Mouse (Mus musculus): ENCODE measurements around the gene Tbcel. TPM values are rescaled to one million over a fixed set of nuclear protein-coding genes. Genes with fewer than 3 reads are reported as not detected.

Gene Tbcel
- 5.3 and 5.6 TPM in 2 replicates for polyA plus RNA-seq (2014; fragmentation: Nextera tagmentation; extraction: Ambion mirVana)

- Histone ChIP-seq H3K9ac (no peak within 1 kb of the TSS), H3K27ac (ENCODE audit: low read depth) (no peak within 1 kb of the TSS), H3K27me3 (ENCODE audit: insufficient read depth, low read length) (no peaks in the 10 kb centered on the region), H3K4me1 (ENCODE audit: insufficient read depth) (no peaks in the 10 kb centered on the region), H3K36me3 (ENCODE audit: insufficient read depth) (no peaks in the 10 kb centered on the region), H3K9me3 (ENCODE audit: low read depth, low read length) (no peaks in the 10 kb centered on the region), H3K4me2 (no peak within 1 kb of the TSS), H3K4me3 (ENCODE audit: low read depth, low read length) (no peak within 1 kb of the TSS)
- DNase-seq (no peak), ATAC-seq (ENCODE audit: insufficient read depth) (no peak)
- WGBS: 59% methylated on average over 6 of the region's 6 CpGs
- no peak for TF ChIP-seq CTCF (IDR thresholded peaks at IDR 0.05; ENCODE audit: low read depth)
These were observed at the start of gene Tbcel for GRCm38 (mm10) chr9:42507709-42508108. Tbcel (minus strand) TSS chr9:42507809.

- 73% methylated on average over 1 of the region's 1 CpGs for WGBS
- no peak overlapping the region for H3K4me2 ChIP-seq
- no peaks in the 10 kb centered on the region for H3K9me3 ChIP-seq (ENCODE audit: low read depth, low read length)
- TF ChIP-seq CTCF (IDR thresholded peaks at IDR 0.05; ENCODE audit: low read depth): no peak
- ATAC-seq (ENCODE audit: insufficient read depth) (no peak), DNase-seq (no peak)
- H3K27me3 ChIP-seq (ENCODE audit: insufficient read depth, low read length): no peaks in the 10 kb centered on the region
- no peak overlapping the region for H3K9ac ChIP-seq
- H3K27ac ChIP-seq (ENCODE audit: low read depth): no peak overlapping the region
- no peaks in the 10 kb centered on the region for H3K4me1 ChIP-seq (ENCODE audit: insufficient read depth)
- no peaks in the 10 kb centered on the region for H3K36me3 ChIP-seq (ENCODE audit: insufficient read depth)
- H3K4me3 ChIP-seq (ENCODE audit: low read depth, low read length): no peak overlapping the region
These were observed 47.6 kb upstream of the Tbcel start for GRCm38 (mm10) chr9:42555186-42555585.

GRCm38 (mm10) chr9:42550116-42550515 lies 42.5 kb upstream of the Tbcel start:
- 15% methylated on average over 13 of the region's 13 CpGs for WGBS
- peak; percentile 96 for TF ChIP-seq CTCF (IDR thresholded peaks at IDR 0.05; ENCODE audit: low read depth)
- H3K9me3 ChIP-seq (ENCODE audit: low read depth, low read length): no peaks in the 10 kb centered on the region
- no peak overlapping the region for H3K4me2 ChIP-seq
- no peak overlapping the region for H3K9ac ChIP-seq
- H3K27me3 ChIP-seq (ENCODE audit: insufficient read depth, low read length): no peaks in the 10 kb centered on the region
- no peaks in the 10 kb centered on the region for H3K36me3 ChIP-seq (ENCODE audit: insufficient read depth)
- H3K4me1 ChIP-seq (ENCODE audit: insufficient read depth): no peaks in the 10 kb centered on the region
- no peak overlapping the region for H3K27ac ChIP-seq (ENCODE audit: low read depth)
- ATAC-seq (ENCODE audit: insufficient read depth) (no peak), DNase-seq (peak; percentile 80)
- H3K4me3 ChIP-seq (ENCODE audit: low read depth, low read length): no peak overlapping the region

- no peaks in the 10 kb centered on the region for H3K9me3 ChIP-seq (ENCODE audit: low read depth, low read length)
- no peak overlapping the region for H3K9ac ChIP-seq
- no peak overlapping the region for H3K27ac ChIP-seq (ENCODE audit: low read depth)
- H3K4me1 ChIP-seq (ENCODE audit: insufficient read depth): no peaks in the 10 kb centered on the region
- H3K4me3 ChIP-seq (ENCODE audit: low read depth, low read length): no peak overlapping the region
- H3K4me2 ChIP-seq: no peak overlapping the region
- H3K36me3 ChIP-seq (ENCODE audit: insufficient read depth): no peaks in the 10 kb centered on the region
- no peaks in the 10 kb centered on the region for H3K27me3 ChIP-seq (ENCODE audit: insufficient read depth, low read length)
- TF ChIP-seq CTCF (IDR thresholded peaks at IDR 0.05; ENCODE audit: low read depth): no peak
- no peak for DNase-seq
- no peak for ATAC-seq (ENCODE audit: insufficient read depth)
- 23% methylated on average over 7 of the region's 7 CpGs for WGBS
These were observed 41.4 kb upstream of the Tbcel start for GRCm38 (mm10) chr9:42548981-42549380.

GRCm38 (mm10) chr9:42544521-42544920 lies 36.9 kb upstream of the Tbcel start:
- Histone ChIP-seq H3K4me3 (ENCODE audit: low read depth, low read length) (no peak overlapping the region), H3K36me3 (ENCODE audit: insufficient read depth) (no peaks in the 10 kb centered on the region), H3K27me3 (ENCODE audit: insufficient read depth, low read length) (no peaks in the 10 kb centered on the region), H3K4me2 (no peak overlapping the region), H3K27ac (ENCODE audit: low read depth) (no peak overlapping the region), H3K9ac (no peak overlapping the region), H3K9me3 (ENCODE audit: low read depth, low read length) (no peaks in the 10 kb centered on the region), H3K4me1 (ENCODE audit: insufficient read depth) (no peaks in the 10 kb centered on the region)
- DNase-seq: no peak
- TF ChIP-seq CTCF (IDR thresholded peaks at IDR 0.05; ENCODE audit: low read depth): no peak
- no peak for ATAC-seq (ENCODE audit: insufficient read depth)
- WGBS: 83% methylated on average over 10 of the region's 10 CpGs

- H3K9ac ChIP-seq: no peak overlapping the region
- no peak for TF ChIP-seq CTCF (IDR thresholded peaks at IDR 0.05; ENCODE audit: low read depth)
- H3K4me3 ChIP-seq (ENCODE audit: low read depth, low read length): no peak overlapping the region
These were observed 25.9 kb upstream of the Tbcel start for GRCm38 (mm10) chr9:42533491-42533890.

GRCm38 (mm10) chr9:42533041-42533440 lies 25.4 kb upstream of the Tbcel start:
- H3K9ac ChIP-seq: no peak overlapping the region
- no peak for ATAC-seq (ENCODE audit: insufficient read depth)
- DNase-seq: no peak

More at GRCm38 (mm10) chr9:42533491-42533890, 25.9 kb upstream of the Tbcel start:
- Histone ChIP-seq H3K27me3 (ENCODE audit: insufficient read depth, low read length) (no peaks in the 10 kb centered on the region), H3K27ac (ENCODE audit: low read depth) (no peak overlapping the region), H3K36me3 (ENCODE audit: insufficient read depth) (no peaks in the 10 kb centered on the region), H3K4me2 (no peak overlapping the region), H3K4me1 (ENCODE audit: insufficient read depth) (peaks cover 15% of the 10 kb centered on the region; the same call in 1 of the 2 replicates), H3K9me3 (ENCODE audit: low read depth, low read length) (no peaks in the 10 kb centered on the region)
- ATAC-seq (ENCODE audit: insufficient read depth) (no peak), DNase-seq (no peak)
- 74% methylated on average over 8 of the region's 8 CpGs for WGBS

GRCm38 (mm10) chr9:42531951-42532350 lies 24.3 kb upstream of the Tbcel start:
- Histone ChIP-seq H3K36me3 (ENCODE audit: insufficient read depth) (no peaks in the 10 kb centered on the region), H3K9me3 (ENCODE audit: low read depth, low read length) (no peaks in the 10 kb centered on the region), H3K4me3 (ENCODE audit: low read depth, low read length) (no peak overlapping the region), H3K27ac (ENCODE audit: low read depth) (no peak overlapping the region), H3K9ac (no peak overlapping the region), H3K4me1 (ENCODE audit: insufficient read depth) (peaks cover 15% of the 10 kb centered on the region; the same call in 1 of the 2 replicates), H3K27me3 (ENCODE audit: insufficient read depth, low read length) (no peaks in the 10 kb centered on the region), H3K4me2 (no peak overlapping the region)
- ATAC-seq (ENCODE audit: insufficient read depth) (no peak), DNase-seq (no peak)
- 21% methylated on average over 3 of the region's 3 CpGs for WGBS
- no peak for TF ChIP-seq CTCF (IDR thresholded peaks at IDR 0.05; ENCODE audit: low read depth)

More at GRCm38 (mm10) chr9:42533041-42533440, 25.4 kb upstream of the Tbcel start:
- WGBS: 26% methylated on average over 6 of the region's 6 CpGs
- H3K4me1 ChIP-seq (ENCODE audit: insufficient read depth): peaks cover 15% of the 10 kb centered on the region; the same call in 1 of the 2 replicates
- no peak overlapping the region for H3K4me2 ChIP-seq
- H3K36me3 ChIP-seq (ENCODE audit: insufficient read depth): no peaks in the 10 kb centered on the region
- TF ChIP-seq CTCF (IDR thresholded peaks at IDR 0.05; ENCODE audit: low read depth): no peak
- H3K4me3 ChIP-seq (ENCODE audit: low read depth, low read length): no peak overlapping the region
- no peak overlapping the region for H3K27ac ChIP-seq (ENCODE audit: low read depth)
- H3K9me3 ChIP-seq (ENCODE audit: low read depth, low read length): no peaks in the 10 kb centered on the region
- no peaks in the 10 kb centered on the region for H3K27me3 ChIP-seq (ENCODE audit: insufficient read depth, low read length)

All from lung, embryonic 14.5 days (tissue).